Mouse (Mus musculus): ENCODE results near the gene Coasy. TPM values are rescaled to one million over a fixed set of nuclear protein-coding genes. Genes with fewer than 3 reads are reported as not detected.

Coasy gene
- total RNA-seq, 1 experiment from 2014 or later, result 23.2 TPM

DNA sequence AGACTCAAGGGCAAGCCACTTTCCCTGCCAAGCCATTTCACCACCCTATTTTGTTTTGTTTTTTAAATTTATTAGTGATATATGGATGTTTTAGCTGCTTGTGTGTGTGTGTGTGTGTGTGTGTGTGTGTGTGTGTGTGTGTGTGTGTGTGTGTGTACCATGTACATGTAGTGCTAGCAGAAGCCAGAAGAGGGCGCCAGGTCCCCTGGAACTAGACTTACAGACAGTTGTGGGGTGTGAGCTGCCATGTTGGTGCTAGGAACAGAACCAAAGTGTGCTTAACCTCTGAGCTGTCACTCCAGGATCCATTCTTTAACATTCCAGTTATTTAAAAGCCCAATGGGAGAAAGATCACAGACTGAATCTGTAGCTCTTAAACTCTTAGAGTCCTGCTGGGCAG lies 44.7 kb downstream of the Coasy start:
- no peak for ATAC-seq (replicated peaks; ENCODE audit: low read depth, poor library complexity, severe bottlenecking)

DNA sequence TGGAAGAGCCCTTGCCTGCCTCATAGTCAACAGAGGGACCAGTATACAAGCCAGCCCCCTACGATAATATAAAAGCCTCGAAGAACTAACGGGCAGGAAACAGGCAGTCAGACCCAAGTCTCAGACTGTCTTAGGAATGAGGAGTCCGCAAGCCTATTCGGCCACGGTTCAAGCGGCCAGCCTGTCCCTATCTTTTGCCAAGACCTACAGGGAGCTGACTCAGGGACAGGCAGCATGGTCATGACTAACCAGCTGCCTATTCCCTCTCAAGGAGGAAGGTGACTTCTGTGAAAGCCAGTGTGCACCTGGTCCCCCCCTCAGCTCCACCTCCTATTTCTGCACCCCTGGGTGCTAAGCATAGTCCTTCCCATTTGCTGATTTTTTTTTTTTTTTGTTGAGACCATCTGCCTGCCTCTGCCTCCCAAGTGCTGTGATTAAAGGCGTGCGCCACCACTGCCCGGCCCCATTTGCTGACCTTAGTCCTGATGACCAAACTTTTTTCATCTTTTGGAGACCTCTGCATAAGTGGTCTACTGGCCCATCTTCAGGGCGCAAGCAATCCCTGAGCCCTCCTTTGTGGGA lies 46.7 kb downstream of the Coasy start:
- no peak for ATAC-seq (replicated peaks; ENCODE audit: low read depth, poor library complexity, severe bottlenecking)

DNA sequence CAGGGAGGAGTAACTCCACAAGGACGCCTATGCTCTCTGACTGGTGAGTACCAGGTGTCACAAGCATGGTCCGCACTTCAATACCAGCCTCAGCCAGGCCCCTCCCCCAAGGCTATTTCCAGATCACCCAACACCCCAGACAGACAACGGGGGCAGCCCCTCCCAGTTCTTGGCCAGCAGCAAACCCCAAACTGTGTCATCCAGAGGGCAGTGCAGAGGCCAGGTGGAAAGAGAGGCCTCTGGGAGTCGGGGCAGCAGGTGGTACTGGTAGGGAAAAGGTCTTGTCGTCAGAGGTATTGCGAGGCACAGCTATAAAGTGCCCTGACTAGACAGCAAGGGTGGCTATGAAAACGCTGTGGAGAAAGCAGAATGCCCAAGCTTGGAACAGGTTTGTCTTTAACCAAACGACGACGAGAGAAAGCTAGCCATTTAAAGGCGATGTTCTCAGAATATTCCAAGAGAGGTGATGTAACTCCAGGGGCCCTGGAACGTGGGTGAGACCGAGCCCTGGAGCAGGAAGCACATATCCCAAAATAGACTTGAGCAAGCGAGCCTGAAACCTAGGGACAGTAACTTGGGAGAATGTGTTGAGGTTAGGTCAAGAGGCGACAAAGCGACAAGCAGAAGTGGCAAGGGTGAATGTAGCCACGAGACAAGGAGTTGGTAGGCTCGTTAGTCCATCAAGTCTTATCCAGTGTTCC lies 47.8 kb downstream of the Coasy start:
- no peak for ATAC-seq (replicated peaks; ENCODE audit: low read depth, poor library complexity, severe bottlenecking)

DNA sequence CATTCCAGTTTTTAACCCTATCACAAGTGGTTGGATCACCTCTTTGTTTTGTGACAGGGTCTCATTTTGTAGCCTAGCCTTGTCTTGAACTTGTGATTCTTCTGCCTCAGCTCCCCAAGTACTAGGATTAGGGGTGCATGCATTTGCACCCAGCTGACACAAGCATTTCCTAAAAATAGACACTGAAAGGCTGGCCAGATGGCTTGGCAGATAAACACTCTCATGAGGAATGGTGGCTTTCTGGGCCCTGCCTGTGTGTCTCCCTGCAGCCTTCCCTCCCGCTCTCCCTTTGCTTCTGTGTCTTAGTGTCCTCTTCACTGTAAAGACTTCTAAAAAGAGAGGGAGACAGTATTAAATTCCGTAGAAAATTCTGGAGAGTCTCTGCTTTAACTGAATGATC lies 48.8 kb downstream of the Coasy start:
- ATAC-seq (replicated peaks; ENCODE audit: low read depth, poor library complexity, severe bottlenecking), result no peak

DNA sequence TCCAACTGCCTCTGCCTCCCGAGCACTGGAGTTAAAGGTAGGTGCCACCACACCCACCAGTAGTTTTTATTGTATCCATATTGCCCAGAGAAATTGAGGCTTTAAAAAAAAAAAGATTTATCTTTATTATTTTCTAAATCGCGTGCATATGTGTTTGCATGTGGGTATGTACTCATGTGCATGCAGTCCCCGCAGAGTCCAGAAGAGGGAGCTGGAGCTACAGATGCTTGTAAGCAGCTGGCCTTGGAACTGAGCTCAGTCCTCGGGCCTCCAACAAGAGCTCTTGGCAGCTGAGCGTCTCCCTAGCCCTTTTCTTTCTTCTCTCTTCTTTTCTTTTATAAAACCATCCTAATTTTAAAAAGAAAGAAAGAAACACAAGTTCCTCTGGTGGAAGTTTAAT lies 49.3 kb downstream of the Coasy start:
- ATAC-seq (replicated peaks; ENCODE audit: low read depth, poor library complexity, severe bottlenecking), result no peak

DNA sequence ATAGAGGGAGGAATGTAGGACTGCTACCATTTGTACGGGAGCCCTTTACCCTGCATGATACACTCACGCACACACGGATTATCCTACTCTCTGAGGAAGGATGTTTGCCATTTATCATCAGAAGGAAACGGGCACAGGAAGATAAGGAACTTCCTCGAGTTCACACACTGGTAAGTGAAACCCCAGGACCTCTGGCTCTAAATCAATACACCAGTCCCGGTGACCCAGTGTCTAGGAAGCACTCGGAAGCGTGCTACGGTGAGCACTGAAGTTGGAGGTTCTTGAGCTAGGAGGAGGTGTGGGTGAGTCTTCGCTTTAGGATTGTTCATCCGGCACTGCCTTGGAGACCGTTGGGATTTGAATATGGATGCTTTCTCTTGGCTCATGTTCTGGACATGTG lies 50.7 kb downstream of the Coasy start:
- ATAC-seq (replicated peaks; ENCODE audit: low read depth, poor library complexity, severe bottlenecking), result no peak

DNA sequence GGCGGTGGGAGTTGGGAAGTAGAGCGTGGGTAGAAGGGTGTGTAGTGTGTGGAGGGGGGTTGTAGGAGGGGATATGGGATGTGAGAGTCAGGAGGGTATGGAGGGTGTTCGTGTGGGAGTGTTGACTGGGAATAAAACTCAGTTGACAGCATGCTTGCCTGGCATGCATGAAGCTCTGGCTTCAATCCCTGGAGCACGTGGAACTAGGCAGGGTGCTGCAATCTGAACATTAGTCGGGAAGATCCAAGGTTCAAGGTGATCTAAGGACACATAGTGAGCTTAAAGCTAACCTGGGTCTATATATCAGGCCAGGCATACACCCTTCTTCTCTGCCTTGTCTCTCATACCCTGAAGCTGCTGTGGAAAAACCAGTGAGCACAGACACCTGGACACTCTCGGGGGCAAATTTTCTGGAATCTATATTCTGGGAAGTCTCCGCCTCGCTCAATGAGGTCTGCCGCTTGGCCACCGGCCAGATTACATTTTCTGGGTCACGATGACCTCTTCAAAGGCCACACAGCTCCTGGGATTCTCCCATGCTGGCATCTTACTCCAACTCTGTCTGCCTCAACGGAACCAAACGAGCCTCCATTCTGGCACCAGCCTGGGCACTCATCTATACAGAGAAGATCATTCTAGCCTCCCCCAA lies 52.0 kb downstream of the Coasy start:
- ATAC-seq (replicated peaks; ENCODE audit: low read depth, poor library complexity, severe bottlenecking), result no peak

Other genes with a start within 250 kb of the Coasy start
- gene Stat5b, start 231.8 kb upstream of the Coasy start, total RNA-seq (2017), result 49.4 and 64.4 TPM in 2 replicates
- gene Stat5a, start 223.2 kb upstream of the Coasy start, total RNA-seq (2017), result 44.4 and 52.7 TPM in 2 replicates
- gene Stat3, start 143.0 kb upstream of the Coasy start, total RNA-seq (2017), result 59.6 and 74.9 TPM in 2 replicates
- gene Cavin1, start 111.7 kb upstream of the Coasy start, total RNA-seq (2017), result 8.4 and 10.6 TPM in 2 replicates
- 16.2 and 25.9 TPM in 2 replicates for gene Atp6v0a1, start 73.1 kb upstream of the Coasy start, total RNA-seq (2017)
- gene Naglu, start 12.6 kb upstream of the Coasy start, total RNA-seq (2017), result 4.5 and 8.3 TPM in 2 replicates
- gene Hsd17b1, start 4.2 kb upstream of the Coasy start, total RNA-seq (2017), result 1.2 TPM in 1 of 2 replicates, not detected in the other
- gene Mlx, start 4.7 kb downstream of the Coasy start, total RNA-seq (2017), result 30.0 and 31.1 TPM in 2 replicates
- 46.7 and 57.6 TPM in 2 replicates for gene Psmc3ip, start 12.9 kb downstream of the Coasy start, total RNA-seq (2017)
- 21.7 and 32.1 TPM in 2 replicates for gene Retreg3, start 37.3 kb downstream of the Coasy start, total RNA-seq (2017)
- 32.5 and 37.8 TPM in 2 replicates for gene Tubg1, start 37.4 kb downstream of the Coasy start, total RNA-seq (2017)
- gene Tubg2, start 73.3 kb downstream of the Coasy start, total RNA-seq (2017), result not detected in 2 replicates
- 0.05 TPM in 2 replicates for gene Cntnap1, start 88.0 kb downstream of the Coasy start, total RNA-seq (2017)
- gene Plekhh3, start 88.8 kb downstream of the Coasy start, total RNA-seq (2017), result 0.15 and 0.32 TPM in 2 replicates
- gene Ccr10, start 92.9 kb downstream of the Coasy start, total RNA-seq (2017), result not detected in 2 replicates
- 15.3 and 22.8 TPM in 2 replicates for gene Ezh1, start 143.9 kb downstream of the Coasy start, total RNA-seq (2017)
- 0.58 TPM in 1 of 2 replicates, not detected in the other for gene Ramp2, start 163.5 kb downstream of the Coasy start, total RNA-seq (2017)
- gene Vps25, start 171.1 kb downstream of the Coasy start, total RNA-seq (2017), result 51.5 and 61.9 TPM in 2 replicates
- not detected in 2 replicates for gene Wnk4, start 178.0 kb downstream of the Coasy start, total RNA-seq (2017)
- gene Cntd1, start 196.4 kb downstream of the Coasy start, total RNA-seq (2017), result 1.5 and 5.4 TPM in 2 replicates
- 34.3 and 43.1 TPM in 2 replicates for gene Coa3, start 196.5 kb downstream of the Coasy start, total RNA-seq (2017)
- 152 and 208 TPM in 2 replicates for gene Becn1, start 219.7 kb downstream of the Coasy start, total RNA-seq (2017)
- 112 and 153 TPM in 2 replicates for gene Psme3, start 233.6 kb downstream of the Coasy start, total RNA-seq (2017)
- 0.78 and 2.4 TPM in 2 replicates for gene Aoc2, start 242.5 kb downstream of the Coasy start, total RNA-seq (2017)
- gene Aoc3, start 248.0 kb downstream of the Coasy start, total RNA-seq (2017), result under 0.01 and 0.29 TPM in 2 replicates

All from common myeloid progenitor, adult 5-6 weeks (primary cell).